Mouse (Mus musculus) heart, embryonic 13.5 days (tissue): ENCODE results near the gene Cisd1. TPM values are rescaled to one million over a fixed set of nuclear protein-coding genes. Genes with fewer than 3 reads are reported as not detected.

ENCODE experiments used
- ATAC-seq: fragments of 200-750 bp; cut with Nextera tagmentation; 2 replicates; pipeline ENCODE4 v1.8.0; 2017; ENCODE audit warnings: moderate TSS enrichment; ENCODE audit not compliant: insufficient number of reproducible peaks, low FRiP score, low TSS enrichment; ENCODE audit errors: extremely low read depth
- H3K27ac ChIP-seq: fragments of 300-500 bp; sonication (generic); replicated peaks from 2 replicates; pipeline ENCODE4 v1.5.1; 2015; ENCODE audit warnings: moderate library complexity, mild to moderate bottlenecking, inconsistent platforms
- H3K27me3 ChIP-seq: fragments of 300-500 bp; sonication (generic); replicated peaks from 2 replicates; pipeline ENCODE4 v1.6.1; 2015; ENCODE audit warnings: mild to moderate bottlenecking, inconsistent platforms
- H3K36me3 ChIP-seq: fragments of 300-500 bp; sonication (generic); 2 replicates; pipeline ENCODE4 v1.6.1; 2015; ENCODE audit warnings: mild to moderate bottlenecking, inconsistent platforms
- H3K4me1 ChIP-seq: fragments of 300-500 bp; sonication (generic); 2 replicates; pipeline ENCODE4 v1.6.1; 2015; ENCODE audit warnings: inconsistent platforms
- H3K4me2 ChIP-seq: fragments of 300-500 bp; sonication (generic); 2 replicates; pipeline ENCODE4 v1.6.1; 2015; ENCODE audit warnings: inconsistent platforms, mild to moderate bottlenecking, moderate library complexity
- H3K4me3 ChIP-seq: fragments of 300-500 bp; sonication (generic); 2 replicates; pipeline ENCODE4 v1.5.1; 2015; ENCODE audit warnings: moderate library complexity, mild to moderate bottlenecking, inconsistent platforms
- H3K9ac ChIP-seq: fragments of 300-500 bp; sonication (generic); 2 replicates; pipeline ENCODE4 v1.6.1; 2015; ENCODE audit warnings: inconsistent platforms, mild to moderate bottlenecking, moderate library complexity
- H3K9me3 ChIP-seq: fragments of 300-500 bp; sonication (generic); 2 replicates; pipeline ENCODE4 v1.6.1; 2016; ENCODE audit warnings: inconsistent platforms
- WGBS: fragments of 180-500 bp; shearing (Covaris S2); methylation state at CpG from one replicate; pipeline ENCODE4 v1.1.7; 2015; ENCODE audit warnings: mixed read lengths; 5-methylcytosine and 5-hydroxymethylcytosine counted together
- polyA plus RNA-seq: library from polyadenylated mRNA; unstranded; fragments of >200 nt; fragmentation: Nextera tagmentation; extraction: Ambion mirVana; gene quantifications from 2 replicates; pipeline ENCODE4 v1.2.1, GENCODE M21; 2015

The Cisd1 gene
- polyA plus RNA-seq, 1 experiment from 2014 or later = 162 TPM

- Histone ChIP-seq H3K36me3 (peaks cover 29% of the 10 kb centered on the region), H3K9ac (no peak overlapping the region; the same call in 1 of the 2 replicates), H3K27ac (no peak overlapping the region), H3K4me1 (peaks cover 26% of the 10 kb centered on the region), H3K9me3 (no peaks in the 10 kb centered on the region), H3K4me2 (no peak overlapping the region), H3K27me3 (no peaks in the 10 kb centered on the region), H3K4me3 (no peak overlapping the region)
- ATAC-seq = no peak
- 74% methylated on average over 8 of the region's 8 CpGs for WGBS
Measured at GRCm38 (mm10) chr10:71338156-71338905, 6.4 kb downstream of the Cisd1 start.

- H3K36me3 ChIP-seq = peaks cover 30% of the 10 kb centered on the region
- WGBS = 88% methylated on average over 2 of the region's 2 CpGs
- H3K9ac ChIP-seq = no peak overlapping the region
- H3K9me3 ChIP-seq = no peaks in the 10 kb centered on the region
- no peak overlapping the region for H3K4me2 ChIP-seq
- H3K27ac ChIP-seq = no peak overlapping the region
- H3K4me3 ChIP-seq = no peak overlapping the region
- no peak for ATAC-seq
- H3K27me3 ChIP-seq = no peaks in the 10 kb centered on the region
- H3K4me1 ChIP-seq = peaks cover 21% of the 10 kb centered on the region
Measured at GRCm38 (mm10) chr10:71337733-71338132, 7.0 kb downstream of the Cisd1 start.

- H3K4me2 ChIP-seq = no peak overlapping the region
- no peak overlapping the region for H3K27ac ChIP-seq
- H3K4me3 ChIP-seq = no peak overlapping the region
- peaks cover 4% of the 10 kb centered on the region; the same call in 1 of the 2 replicates for H3K4me1 ChIP-seq
- 90% methylated on average over 9 of the region's 9 CpGs for WGBS
- H3K9ac ChIP-seq = no peak overlapping the region
- peaks cover 60% of the 10 kb centered on the region for H3K36me3 ChIP-seq
- H3K9me3 ChIP-seq = no peaks in the 10 kb centered on the region
- no peak for ATAC-seq
- no peaks in the 10 kb centered on the region for H3K27me3 ChIP-seq
Measured at GRCm38 (mm10) chr10:71332859-71333258, 11.9 kb downstream of the Cisd1 start.

GRCm38 (mm10) chr10:71332376-71332775 is 12.4 kb downstream of the Cisd1 start:
- no peak overlapping the region for H3K27ac ChIP-seq
- no peaks in the 10 kb centered on the region for H3K4me1 ChIP-seq
- no peaks in the 10 kb centered on the region for H3K9me3 ChIP-seq
- 89% methylated on average over 4 of the region's 4 CpGs for WGBS
- no peak overlapping the region for H3K4me2 ChIP-seq
- H3K4me3 ChIP-seq = no peak overlapping the region
- H3K36me3 ChIP-seq = peaks cover 60% of the 10 kb centered on the region
- H3K27me3 ChIP-seq = no peaks in the 10 kb centered on the region
- no peak overlapping the region for H3K9ac ChIP-seq
- no peak for ATAC-seq

GRCm38 (mm10) chr10:71331908-71332307 is 12.8 kb downstream of the Cisd1 start:
- no peak overlapping the region for H3K4me2 ChIP-seq
- H3K9me3 ChIP-seq = no peaks in the 10 kb centered on the region
- H3K9ac ChIP-seq = no peak overlapping the region
- ATAC-seq = no peak
- no peak overlapping the region for H3K27ac ChIP-seq
- 88% methylated on average over 7 of the region's 7 CpGs for WGBS
- H3K27me3 ChIP-seq = no peaks in the 10 kb centered on the region
- no peak overlapping the region for H3K4me3 ChIP-seq
- H3K4me1 ChIP-seq = no peaks in the 10 kb centered on the region
- H3K36me3 ChIP-seq = peaks cover 60% of the 10 kb centered on the region

- H3K9me3 ChIP-seq = no peaks in the 10 kb centered on the region
- peaks cover 46% of the 10 kb centered on the region for H3K36me3 ChIP-seq
- H3K4me3 ChIP-seq = no peak overlapping the region
- H3K27ac ChIP-seq = no peak overlapping the region
- H3K4me2 ChIP-seq = no peak overlapping the region
- no peaks in the 10 kb centered on the region for H3K4me1 ChIP-seq
- no peak overlapping the region for H3K9ac ChIP-seq
- 95% methylated on average over 12 of the region's 12 CpGs for WGBS
- H3K27me3 ChIP-seq = no peaks in the 10 kb centered on the region
- no peak for ATAC-seq
Measured at GRCm38 (mm10) chr10:71330070-71330469, 14.7 kb downstream of the Cisd1 start.

- Histone ChIP-seq H3K36me3 (peaks cover 38% of the 10 kb centered on the region), H3K4me2 (no peak overlapping the region), H3K4me3 (no peak overlapping the region), H3K27me3 (no peaks in the 10 kb centered on the region), H3K27ac (no peak overlapping the region), H3K9me3 (no peaks in the 10 kb centered on the region), H3K9ac (no peak overlapping the region), H3K4me1 (no peaks in the 10 kb centered on the region)
- 88% methylated on average over 6 of the region's 6 CpGs for WGBS
- ATAC-seq = no peak
Measured at GRCm38 (mm10) chr10:71329295-71329694, 15.5 kb downstream of the Cisd1 start.

- no peak for ATAC-seq
- no peaks in the 10 kb centered on the region for H3K27me3 ChIP-seq
- H3K4me2 ChIP-seq = no peak overlapping the region
- H3K4me3 ChIP-seq = no peak overlapping the region
- H3K9me3 ChIP-seq = no peaks in the 10 kb centered on the region
- WGBS = 82% methylated on average over 5 of the region's 5 CpGs
- H3K9ac ChIP-seq = no peak overlapping the region
- H3K27ac ChIP-seq = no peak overlapping the region
- peaks cover 34% of the 10 kb centered on the region for H3K36me3 ChIP-seq
- H3K4me1 ChIP-seq = no peaks in the 10 kb centered on the region
Measured at GRCm38 (mm10) chr10:71328870-71329269, 15.9 kb downstream of the Cisd1 start.

GRCm38 (mm10) chr10:71328382-71328781 is 16.4 kb downstream of the Cisd1 start:
- H3K9ac ChIP-seq = no peak overlapping the region
- peaks cover 30% of the 10 kb centered on the region for H3K36me3 ChIP-seq
- no peaks in the 10 kb centered on the region for H3K27me3 ChIP-seq
- H3K9me3 ChIP-seq = no peaks in the 10 kb centered on the region
- 79% methylated on average over 6 of the region's 6 CpGs for WGBS
- no peak overlapping the region for H3K4me3 ChIP-seq
- H3K4me1 ChIP-seq = no peaks in the 10 kb centered on the region
- ATAC-seq = no peak
- H3K4me2 ChIP-seq = no peak overlapping the region
- H3K27ac ChIP-seq = no peak overlapping the region

- no peak overlapping the region for H3K4me3 ChIP-seq
- H3K27ac ChIP-seq = no peak overlapping the region
- H3K4me1 ChIP-seq = no peaks in the 10 kb centered on the region
- no peak overlapping the region for H3K4me2 ChIP-seq
- 77% methylated on average over 10 of the region's 10 CpGs for WGBS
- ATAC-seq = no peak
- no peaks in the 10 kb centered on the region for H3K27me3 ChIP-seq
- H3K9me3 ChIP-seq = no peaks in the 10 kb centered on the region
- peaks cover 26% of the 10 kb centered on the region for H3K36me3 ChIP-seq
- no peak overlapping the region for H3K9ac ChIP-seq
Measured at GRCm38 (mm10) chr10:71327386-71327785, 17.4 kb downstream of the Cisd1 start.

- 14% methylated on average over 7 of the region's 7 CpGs for WGBS
- Histone ChIP-seq H3K27me3 (no peaks in the 10 kb centered on the region), H3K4me1 (no peaks in the 10 kb centered on the region), H3K36me3 (peaks cover 24% of the 10 kb centered on the region), H3K9me3 (no peaks in the 10 kb centered on the region), H3K27ac (no peak overlapping the region), H3K4me2 (no peak overlapping the region), H3K9ac (no peak overlapping the region), H3K4me3 (no peak overlapping the region)
- ATAC-seq = no peak
Measured at GRCm38 (mm10) chr10:71326789-71327188, 18.0 kb downstream of the Cisd1 start.

GRCm38 (mm10) chr10:71326123-71326522 is 18.6 kb downstream of the Cisd1 start:
- H3K4me1 ChIP-seq = no peaks in the 10 kb centered on the region
- no peak for ATAC-seq
- H3K9ac ChIP-seq = no peak overlapping the region
- no peaks in the 10 kb centered on the region for H3K9me3 ChIP-seq
- no peak overlapping the region for H3K27ac ChIP-seq
- no peak overlapping the region for H3K4me2 ChIP-seq
- H3K36me3 ChIP-seq = peaks cover 21% of the 10 kb centered on the region
- H3K4me3 ChIP-seq = no peak overlapping the region
- no peaks in the 10 kb centered on the region for H3K27me3 ChIP-seq
- WGBS = 66% methylated on average over 7 of the region's 7 CpGs
